Mouse (Mus musculus): ENCODE results near the gene Ctla4.

Ctla4 gene

DNA sequence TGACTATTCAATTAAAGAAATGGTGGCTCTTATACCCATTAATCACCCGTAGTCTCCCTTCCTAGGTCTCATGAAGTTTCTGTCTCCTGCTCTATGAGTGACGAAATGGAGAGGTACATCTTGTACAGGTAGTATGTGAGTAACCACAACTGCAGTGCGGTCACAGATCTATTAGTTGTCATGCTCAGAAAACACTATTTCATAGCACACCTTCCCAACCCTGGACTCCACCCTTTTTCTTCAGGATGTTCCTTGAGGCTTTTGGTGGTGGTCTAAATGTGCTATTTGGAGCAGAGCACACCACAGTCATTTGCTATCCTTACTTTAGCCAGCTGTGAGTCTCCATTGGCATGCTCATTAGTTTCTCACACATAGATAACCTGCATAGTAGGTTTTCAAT is 42.2 kb downstream of the Ctla4 start:
- DNase-seq (ENCODE audit: low spot score) = no peak

DNA sequence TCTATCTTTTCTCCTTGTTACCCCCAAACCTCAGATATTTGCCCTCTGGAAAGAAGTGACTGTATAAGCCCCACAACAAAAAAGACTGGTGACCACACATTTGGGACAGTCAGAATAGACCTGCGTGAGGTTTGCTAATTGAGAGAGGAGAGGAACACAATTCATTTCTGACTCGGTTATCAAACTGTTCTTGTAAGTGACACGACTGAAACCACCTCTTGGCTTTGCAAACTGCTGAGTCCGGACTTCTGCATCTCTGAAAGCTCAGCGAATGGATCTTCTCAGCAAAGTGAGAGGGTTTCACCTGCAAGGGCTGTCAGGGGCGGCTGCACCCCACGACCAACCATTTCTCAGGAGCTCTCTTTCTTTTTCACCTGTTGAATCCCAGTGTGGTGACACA is 43.6 kb downstream of the Ctla4 start:
- DNase-seq (ENCODE audit: low spot score) = no peak

DNA sequence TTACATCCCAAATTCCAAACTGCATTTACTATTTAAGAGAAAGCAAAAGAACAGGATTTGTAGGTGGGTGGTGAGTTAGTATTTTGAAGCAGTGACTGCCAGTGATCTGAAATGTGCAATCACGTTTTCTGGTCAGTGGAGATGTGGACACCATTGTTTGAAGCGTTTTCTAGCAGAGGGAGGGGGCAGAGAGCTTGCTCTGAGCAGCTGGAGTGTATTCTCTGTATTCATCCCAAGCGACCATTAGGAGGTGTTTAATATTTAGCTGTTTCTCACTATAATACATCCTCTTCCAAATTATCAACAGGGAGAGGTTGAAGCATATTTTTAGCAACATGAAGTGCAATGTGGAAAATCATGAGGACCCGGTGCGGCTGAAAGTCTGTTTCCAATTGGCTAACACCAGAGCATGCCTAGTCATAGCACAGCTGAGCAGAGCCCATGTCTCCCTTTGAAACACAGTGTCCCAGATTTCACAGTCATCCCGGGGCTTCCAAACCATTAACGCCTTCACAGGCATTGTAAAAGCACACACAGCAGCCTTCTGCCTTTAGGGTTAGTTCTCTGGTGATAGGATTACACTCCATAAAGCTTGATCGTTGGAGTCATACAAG is 49.3 kb downstream of the Ctla4 start:
- DNase-seq (ENCODE audit: low spot score) = peak; percentile 50

DNA sequence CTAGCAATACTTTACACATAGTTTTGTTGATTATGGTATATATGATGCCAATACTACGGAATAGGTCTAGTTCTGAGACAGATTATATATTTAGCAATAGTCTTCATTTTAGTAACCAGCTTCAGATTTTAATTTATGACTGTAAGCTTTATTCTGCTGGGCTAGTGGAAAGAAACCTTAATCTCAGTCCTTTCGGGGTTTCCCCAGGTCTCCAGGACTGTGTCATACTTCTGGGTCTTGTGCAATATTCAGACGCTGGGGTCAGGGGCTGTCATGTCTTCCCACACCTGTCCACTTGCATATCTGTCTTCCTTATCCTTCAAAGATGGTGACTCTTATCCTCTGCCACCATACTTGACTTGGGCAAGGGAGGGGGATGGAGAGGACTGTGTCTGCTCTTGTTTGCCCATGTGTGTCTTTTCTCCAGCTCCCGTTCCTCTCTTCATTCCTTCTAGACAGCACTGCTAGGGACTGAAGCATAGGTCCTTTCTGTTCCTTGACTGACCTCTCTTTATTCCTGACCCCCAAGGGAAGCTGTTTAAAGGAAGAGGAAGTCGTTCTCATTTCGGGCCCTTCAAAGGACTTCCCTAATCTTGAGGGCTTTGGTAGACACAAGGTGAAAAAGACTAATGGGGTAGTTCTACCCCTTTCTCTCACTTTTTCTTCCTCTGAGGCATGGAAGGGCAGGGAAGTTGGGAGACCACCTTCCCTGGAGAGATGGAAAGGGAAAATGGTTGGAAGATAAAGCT is 50.3 kb downstream of the Ctla4 start:
- DNase-seq (ENCODE audit: low spot score) = no peak

DNA sequence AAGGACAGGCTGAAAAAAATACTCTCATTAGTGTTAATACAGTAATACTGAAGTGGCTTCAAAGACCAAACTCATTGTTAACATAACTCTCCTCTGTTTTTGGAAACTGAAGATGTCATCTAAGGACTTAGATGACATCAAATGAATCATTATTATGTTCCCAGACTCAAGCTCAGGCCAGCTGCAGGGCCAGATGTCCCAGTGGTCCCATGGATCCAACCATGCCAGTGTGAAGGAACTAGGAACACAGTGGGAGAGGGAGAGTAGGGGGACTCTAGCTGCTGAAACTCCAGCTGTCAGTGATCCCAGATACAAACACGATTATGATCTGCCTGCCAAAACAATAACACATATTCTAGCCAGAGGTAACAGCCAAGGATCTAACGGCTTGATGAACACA is 51.5 kb downstream of the Ctla4 start:
- no peak for DNase-seq (ENCODE audit: low spot score)

DNA sequence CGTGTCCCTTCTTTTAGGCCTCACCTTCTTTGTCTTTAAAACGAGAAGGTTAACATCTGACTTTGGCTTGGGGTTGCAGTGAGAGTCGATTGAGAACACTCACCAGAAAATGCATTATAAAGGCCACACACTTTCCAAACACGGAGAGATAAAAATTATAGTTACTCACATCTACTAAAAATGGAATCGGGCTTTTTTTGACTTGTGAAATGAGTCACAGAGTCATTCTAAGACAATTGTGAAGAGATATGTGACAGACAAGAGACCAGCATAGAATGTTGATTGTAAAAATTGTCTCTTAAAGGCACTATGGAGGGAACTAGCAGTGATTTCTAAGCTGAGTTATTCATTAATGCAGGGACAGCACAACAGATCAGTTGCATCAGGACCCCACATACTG is 52.2 kb downstream of the Ctla4 start:
- no peak for DNase-seq (ENCODE audit: low spot score)

DNA sequence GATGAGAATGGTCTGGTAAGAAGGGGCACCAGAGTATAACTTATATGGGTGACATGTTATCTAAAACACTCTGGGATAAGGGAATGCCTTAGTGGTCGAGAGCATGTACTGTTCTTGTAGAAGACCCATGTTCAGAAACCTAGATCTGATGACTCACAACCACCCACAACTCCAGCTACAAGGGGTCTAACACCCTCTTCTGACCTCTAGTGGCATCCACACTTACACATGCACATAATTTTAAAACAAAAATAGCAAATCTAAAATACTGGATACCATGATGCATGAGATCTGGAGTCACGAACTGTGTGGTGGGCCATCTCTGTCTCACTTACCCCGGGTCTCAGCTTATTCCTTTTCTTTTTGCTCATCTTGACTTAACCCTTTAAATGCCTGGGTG is 53.2 kb downstream of the Ctla4 start:
- no peak for DNase-seq (ENCODE audit: low spot score)

DNA sequence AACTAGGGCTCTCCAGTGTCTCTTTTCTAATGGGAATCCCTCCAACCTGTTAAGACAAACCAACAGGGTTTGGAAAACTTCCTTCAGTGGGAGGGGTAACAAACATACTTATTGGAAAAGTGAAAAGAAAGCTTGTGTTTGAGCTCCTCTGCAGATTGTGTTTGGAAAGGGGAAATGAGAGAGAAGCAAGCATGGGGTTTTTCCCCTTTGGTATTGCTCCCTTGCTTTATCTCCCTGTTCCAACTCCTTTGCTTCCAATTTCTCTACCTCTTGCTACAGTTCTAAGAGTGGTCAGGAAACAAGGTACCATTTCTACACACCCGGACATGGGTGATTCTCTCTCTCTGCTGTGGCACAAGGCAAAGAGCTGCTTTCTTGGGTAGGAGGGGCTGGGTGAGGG is 53.8 kb downstream of the Ctla4 start:
- no peak for DNase-seq (ENCODE audit: low spot score)

DNA sequence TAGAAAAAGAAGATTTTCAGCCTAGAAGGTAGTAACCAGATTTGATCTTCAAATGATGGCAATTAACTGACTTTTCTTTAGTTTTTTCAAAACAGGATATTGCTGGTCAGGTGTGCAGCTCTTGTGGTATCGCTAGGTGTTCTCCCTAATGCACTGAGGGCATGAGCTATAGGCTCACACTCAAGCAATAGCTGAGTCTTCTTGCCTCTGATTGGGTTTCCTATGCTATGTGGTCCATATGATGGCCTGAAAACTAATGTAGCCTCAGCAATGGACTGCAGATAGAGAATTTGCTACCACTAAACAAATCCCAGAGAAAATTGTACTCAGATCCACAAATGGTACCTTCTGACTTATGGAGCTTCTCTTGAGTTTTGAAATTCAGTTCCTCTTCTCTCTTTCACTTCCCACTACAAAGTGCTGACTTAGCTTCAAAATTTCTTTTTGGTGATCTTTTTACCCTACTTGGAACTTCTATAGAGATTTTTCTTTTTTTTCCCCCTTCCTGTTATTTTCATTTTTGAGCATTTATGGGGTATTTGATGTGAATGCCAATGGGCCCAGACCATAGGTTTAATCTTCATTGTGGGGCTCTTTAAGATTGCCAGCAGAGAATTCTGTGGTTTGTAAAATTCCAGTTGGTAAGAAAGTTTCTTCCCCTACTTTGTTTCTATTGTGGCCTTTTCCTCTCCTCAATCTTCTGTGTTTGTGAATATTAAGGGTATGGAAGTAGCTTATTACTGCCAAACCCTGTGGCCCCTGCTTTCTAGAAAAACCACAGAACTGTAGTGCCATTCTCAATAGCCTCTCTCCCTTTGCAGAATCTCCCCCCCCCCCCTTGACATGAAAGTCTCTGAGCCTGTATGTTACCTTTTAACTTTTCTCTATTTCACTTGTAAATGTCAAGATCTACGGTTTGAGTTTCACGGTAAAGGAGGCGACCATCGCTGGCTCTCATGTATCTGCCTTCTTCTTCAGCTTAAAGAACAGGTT is 54.6 kb downstream of the Ctla4 start:
- DNase-seq (ENCODE audit: low spot score) = no peak

DNA sequence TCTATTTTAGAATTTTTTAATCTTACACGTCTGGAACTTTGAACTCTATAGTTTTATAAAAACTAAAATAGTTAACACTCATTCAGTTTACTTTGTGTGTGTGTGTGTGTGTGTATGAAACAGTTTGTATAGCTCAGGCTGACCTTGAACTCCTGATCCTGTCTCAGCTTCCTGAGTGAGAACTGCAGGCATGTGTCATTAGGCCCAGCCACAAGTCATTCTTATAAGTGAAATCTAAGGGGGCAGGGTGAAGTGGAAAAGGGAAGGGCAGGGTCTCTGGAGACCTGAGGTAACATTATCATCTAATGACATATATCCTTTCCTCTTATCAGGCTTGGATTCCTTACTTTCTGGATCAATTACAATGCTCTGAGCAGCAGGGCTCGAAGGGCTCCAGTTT is 56.1 kb downstream of the Ctla4 start:
- DNase-seq (ENCODE audit: low spot score) = no peak

DNA sequence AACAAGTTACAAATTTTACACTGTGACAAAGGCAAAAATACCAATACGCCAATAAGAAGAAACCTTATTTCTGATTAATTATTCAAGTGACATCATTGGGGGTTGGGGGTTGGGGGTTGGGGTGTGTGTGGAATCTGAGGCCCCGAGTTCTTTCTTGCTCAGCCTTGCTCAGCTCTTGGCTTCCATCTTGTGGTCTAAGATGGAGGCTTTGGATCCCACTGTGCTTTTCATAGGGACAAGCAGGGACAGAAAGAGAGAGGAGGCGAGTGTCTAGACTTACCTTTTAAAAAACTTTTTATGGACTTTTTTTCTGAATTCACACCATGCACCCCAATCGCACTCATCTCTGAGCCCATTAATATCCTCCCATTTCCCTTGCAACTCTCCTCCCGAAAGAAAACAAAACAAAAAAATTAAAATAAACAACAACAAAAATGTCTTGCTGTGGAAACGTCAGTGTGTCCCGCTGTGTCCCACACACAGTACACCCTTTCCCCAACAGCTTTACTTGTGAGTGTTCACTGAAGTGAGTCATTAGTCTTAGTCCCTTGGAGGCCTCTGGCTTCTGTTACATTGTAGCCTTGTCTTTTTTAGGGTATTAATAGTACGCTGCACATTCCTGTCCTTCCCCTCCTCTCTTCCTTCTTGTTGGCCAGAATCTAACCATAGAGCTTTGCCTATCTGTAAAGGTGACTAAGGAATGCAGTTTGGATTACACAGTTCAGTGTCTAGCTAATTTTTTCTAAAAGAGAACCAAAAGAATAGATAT is 59.0 kb downstream of the Ctla4 start:
- no peak for DNase-seq (ENCODE audit: low spot score)

DNA sequence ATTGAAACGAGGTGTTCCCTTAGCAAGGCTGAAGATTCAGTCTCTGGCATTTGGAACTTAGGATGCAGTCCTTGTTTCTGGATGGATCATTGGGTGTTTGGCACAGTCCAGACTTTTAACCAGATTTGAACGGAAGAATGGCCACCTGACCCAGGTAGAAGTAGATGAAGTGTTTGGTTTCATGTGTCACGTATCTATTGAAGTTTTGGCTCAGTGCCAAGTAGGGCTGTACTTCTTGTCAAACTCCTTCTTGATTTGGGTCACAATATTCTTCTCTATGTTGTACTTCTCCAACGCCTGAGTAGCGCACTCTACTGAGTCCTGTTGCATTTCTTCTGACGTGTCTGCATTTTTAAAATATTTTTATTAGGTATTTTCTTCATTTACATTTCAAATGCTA is 61.3 kb downstream of the Ctla4 start:
- no peak for DNase-seq (ENCODE audit: low spot score)

DNA sequence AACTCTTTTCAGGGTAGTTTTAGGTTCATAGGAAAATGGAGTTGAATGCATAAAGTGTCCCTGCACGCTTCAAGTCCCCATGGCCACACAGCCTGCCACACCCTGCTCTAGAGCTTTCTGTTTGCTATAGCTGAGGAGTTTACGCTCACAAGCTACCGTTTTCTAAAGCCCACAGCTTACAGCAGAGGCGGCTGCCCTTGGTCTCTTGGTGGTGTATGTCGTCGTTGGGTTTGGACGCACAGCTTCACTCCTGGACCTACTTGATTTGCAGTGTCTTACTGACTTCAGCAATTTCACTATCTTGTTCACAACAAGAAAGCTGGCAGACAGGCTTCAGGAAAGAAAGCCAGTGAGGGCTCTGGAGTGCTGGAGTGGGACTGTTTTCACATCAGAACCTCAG is 66.2 kb downstream of the Ctla4 start:
- DNase-seq (ENCODE audit: low spot score) = no peak

DNA sequence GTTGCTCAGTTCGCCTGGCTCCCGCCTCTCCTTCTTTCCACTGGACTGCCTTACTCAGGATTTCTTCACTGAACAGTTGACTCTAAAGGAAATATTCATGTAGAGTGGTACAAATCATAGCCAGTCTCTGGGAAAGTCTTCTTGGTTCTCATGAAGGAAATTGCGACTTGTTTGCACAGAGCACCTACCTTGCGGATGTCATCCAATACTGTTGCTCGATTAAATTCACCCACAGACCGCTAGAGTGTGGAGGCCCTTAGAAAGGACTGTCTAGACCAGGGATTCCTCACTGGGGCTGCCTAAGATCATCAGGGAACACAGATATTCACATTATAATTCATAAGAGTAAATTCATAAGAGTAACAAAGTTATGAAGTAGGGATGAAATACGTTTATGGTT is 66.9 kb downstream of the Ctla4 start:
- DNase-seq (ENCODE audit: low spot score) = no peak

DNA sequence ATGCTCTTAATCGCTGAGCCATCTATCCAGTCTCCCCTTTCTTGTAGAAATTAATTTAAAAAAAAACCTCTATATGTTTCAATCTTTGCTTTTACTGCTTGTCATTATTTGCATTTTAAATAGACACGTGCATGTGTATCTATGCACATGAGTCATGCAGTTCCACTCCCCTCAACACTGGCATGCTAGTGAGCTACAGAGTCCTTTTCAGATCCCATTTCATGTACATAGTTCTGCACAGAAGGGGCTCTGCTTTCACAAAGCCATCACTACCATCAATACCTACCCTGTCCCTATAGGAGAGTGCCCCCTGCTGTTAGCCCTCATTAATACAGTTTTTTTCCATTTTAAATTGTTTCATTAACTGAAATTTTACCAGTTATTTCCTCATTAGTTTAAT is 68.0 kb downstream of the Ctla4 start:
- DNase-seq (ENCODE audit: low spot score) = peak; percentile 56

DNA sequence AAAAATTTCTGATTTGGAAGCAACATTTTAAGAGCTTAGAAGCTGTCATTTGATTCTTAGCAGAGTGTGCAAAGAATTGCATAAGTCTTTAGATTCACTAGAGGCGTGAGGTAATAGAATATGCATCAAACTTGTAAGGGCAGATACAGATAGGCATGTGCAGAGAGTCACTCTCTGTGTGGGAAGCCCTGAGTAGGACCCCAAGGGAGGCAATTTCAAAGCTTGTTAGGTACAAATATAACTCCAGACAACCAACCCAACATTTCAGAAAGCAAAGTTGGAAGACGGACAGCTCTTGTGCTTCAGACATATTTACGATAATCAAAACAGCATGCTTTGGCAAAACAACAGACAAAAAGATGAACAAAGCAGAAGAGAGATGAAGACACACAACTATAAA is 68.4 kb downstream of the Ctla4 start:
- no peak for DNase-seq (ENCODE audit: low spot score)

DNA sequence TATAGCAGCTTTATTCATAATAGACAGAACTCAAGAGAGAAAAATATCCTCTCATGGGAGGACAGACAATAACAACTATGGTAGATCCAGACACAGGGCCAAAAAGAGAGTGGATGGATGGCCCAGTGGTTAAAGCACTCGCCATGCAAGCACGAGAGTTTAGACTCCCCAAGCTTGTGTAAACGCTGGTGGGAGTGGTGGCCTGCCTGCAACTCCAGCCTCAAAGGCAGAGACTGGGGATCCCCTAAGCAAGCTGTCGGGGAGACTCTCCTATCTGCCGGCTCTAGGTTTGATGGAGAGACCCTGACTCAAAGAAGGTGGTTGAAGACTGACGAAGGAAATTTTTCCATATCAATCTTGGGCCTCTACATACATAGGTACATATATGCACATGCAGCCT is 69.4 kb downstream of the Ctla4 start:
- no peak for DNase-seq (ENCODE audit: low spot score)

DNA sequence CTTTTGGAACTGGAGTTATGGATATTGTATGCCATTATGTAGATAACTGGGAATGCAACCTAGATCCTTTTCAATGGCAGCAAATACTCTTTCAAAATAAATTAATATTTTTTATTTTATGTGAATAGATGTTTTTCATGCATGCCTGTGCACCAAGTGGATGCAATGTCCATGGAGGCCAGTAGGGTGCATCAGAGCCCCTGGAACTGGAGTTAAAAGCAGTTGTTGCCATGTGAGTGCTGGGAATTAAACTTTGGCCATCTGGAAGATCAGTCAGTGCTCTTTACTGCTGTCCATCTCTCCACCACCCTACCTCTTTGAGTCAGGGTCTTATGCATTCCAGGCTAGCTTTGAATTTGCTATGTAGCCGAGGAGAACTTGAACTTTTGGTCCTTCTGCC is 71.5 kb downstream of the Ctla4 start:
- no peak for DNase-seq (ENCODE audit: low spot score)

DNA sequence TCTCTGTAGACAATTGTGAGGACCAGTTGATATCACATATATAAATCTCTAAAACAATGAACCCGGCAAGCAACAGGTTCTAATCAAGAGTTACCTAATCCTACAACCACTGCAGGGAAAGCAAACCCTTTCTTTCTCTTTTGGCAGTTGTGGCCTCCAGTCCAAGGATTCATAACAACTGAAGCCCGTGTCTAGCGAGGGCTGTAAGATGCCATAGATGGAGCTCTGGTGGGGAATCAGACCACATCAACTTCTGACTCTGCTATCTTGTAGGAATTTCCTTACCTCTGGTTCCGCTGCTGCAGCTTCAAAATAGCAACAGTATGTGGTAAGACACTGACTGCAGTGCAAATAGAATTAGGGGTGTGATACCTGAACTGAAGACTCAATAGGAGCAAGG is 72.4 kb downstream of the Ctla4 start:
- no peak for DNase-seq (ENCODE audit: low spot score)

DNA sequence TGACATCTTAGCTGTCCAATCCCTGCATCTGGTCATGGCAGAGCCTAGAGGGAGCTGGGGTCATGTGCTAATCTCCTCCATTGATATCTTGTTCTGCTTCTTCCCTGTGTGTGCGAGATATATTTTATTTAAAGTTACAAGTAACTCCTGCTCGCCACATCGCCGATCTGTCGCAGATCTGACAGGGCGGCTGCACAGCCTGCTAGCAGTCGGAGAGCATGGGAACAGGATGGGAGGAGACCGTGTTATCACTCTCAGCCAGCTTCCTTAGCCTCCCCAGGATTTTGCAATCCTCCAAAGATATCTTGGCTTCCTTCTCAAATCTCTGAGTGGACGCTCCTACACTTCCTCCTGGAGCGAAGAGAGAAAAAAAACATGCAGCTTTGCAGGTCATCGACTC is 73.7 kb downstream of the Ctla4 start:
- no peak for DNase-seq (ENCODE audit: low spot score)

DNA sequence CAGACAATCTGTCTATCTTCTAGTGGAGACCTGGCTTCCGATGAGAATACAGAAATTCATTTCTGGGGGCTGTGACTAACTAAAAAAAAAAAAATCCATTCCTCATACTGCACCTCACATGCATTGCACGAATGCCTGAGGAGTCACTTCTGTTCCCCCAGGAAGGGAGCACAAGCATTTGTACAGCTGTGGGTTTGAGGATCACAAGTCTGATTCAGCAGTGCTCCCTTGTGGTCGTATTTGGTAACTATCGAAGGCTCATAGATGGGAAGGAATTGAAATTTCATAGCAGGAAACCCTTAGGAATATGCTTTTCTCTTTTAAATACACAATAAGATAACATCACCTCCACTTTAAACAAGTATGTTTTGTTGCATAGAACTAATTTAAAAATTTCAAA is 74.3 kb downstream of the Ctla4 start:
- DNase-seq (ENCODE audit: low spot score) = peak; percentile 79

DNA sequence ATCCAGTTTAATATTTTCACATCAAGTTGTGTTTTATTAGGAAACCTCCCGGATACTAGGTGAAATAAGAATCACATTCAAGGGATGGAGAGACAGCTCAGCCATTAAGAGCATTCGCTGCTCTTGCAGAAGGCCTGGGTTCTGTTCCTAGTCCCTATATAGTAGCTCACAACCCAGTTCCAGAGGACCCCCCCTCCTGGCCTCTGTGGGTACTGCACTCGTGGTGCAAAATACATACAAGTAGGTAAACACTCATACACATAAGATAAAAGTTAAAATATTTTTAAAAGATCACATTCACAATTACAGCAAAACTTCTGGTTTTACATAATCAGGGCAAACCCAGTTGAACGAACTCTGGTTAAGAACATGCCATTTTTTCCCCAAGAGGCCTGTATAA is 75.3 kb downstream of the Ctla4 start:
- no peak for DNase-seq (ENCODE audit: low spot score)

Data from retina, embryonic 14.5 days (tissue).